Mouse (Mus musculus) spleen, embryonic (tissue): ENCODE data around the gene Gna13.

Experiments
- CTCF ChIA-PET: fragments of 350-600 bp; sonication (Branson Sonifier 250); formaldehyde crosslinking; loops from one replicate; lab custom pipeline; 2022; lab: Charles Lee

Gna13 gene

GRCm38 (mm10) chr11:109366802-109367579 is 4.4 kb downstream of the Gna13 start:
- CTCF ChIA-PET: interaction anchor here (0.5 to 1.0 kb wide), 2 partner anchors 8 to 25 kb away, joined by 3 read pairs; no protein-coding TSS in a partner anchor

- CTCF ChIA-PET: no interaction called here
Observed at GRCm38 (mm10) chr11:109369026-109369637, 6.5 kb downstream of the Gna13 start.

GRCm38 (mm10) chr11:109375412-109375811 is 12.8 kb downstream of the Gna13 start:
- CTCF ChIA-PET: interaction anchor here (0.9 to 1.4 kb wide), 2 partner anchors 9 to 42 kb away, joined by 3 to 9 read pairs; no protein-coding TSS in a partner anchor

- CTCF ChIA-PET: interaction anchor here (0.7 kb wide), 1 partner anchor 45 kb away, joined by 5 read pairs; no protein-coding TSS in a partner anchor
Observed at GRCm38 (mm10) chr11:109376484-109377143, 14.0 kb downstream of the Gna13 start.

GRCm38 (mm10) chr11:109377477-109377876 is 14.8 kb downstream of the Gna13 start:
- CTCF ChIA-PET: no interaction called here

GRCm38 (mm10) chr11:109378051-109378450 is 15.4 kb downstream of the Gna13 start:
- CTCF ChIA-PET: no interaction called here

- CTCF ChIA-PET: interaction anchor here (0.6 kb wide), 1 partner anchor 59 kb away, joined by 16 read pairs; no protein-coding TSS in a partner anchor
Observed at GRCm38 (mm10) chr11:109380662-109381061, 18.0 kb downstream of the Gna13 start.

- CTCF ChIA-PET: interaction anchor here (0.6 kb wide), 1 partner anchor 41 kb away, joined by 4 read pairs; no protein-coding TSS in a partner anchor
Observed at GRCm38 (mm10) chr11:109385296-109385695, 22.7 kb downstream of the Gna13 start.

- CTCF ChIA-PET: no interaction called here
Observed at GRCm38 (mm10) chr11:109389046-109389445, 26.4 kb downstream of the Gna13 start.

DNA sequence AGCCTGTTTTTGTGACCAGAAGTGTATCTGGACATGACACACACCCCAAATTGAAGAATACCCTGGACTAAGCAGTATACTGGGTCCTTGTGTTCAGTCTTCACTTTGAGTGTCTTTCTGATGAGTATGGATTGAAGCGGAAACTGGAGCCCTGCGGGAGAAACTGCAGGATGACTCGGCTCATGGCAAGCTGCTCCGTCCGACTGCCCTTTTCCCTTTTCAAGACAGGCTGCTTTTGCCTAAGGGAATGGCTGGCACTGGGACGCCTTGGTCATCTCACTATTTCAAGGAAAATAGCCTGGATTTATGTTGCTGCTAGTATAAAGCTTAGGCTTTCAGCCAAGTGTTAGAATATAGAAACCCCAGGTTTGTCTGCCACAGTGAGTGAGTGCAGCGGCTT is 28.6 kb downstream of the Gna13 start:
- CTCF ChIA-PET: interaction anchor here (0.7 kb wide), 1 partner anchor 24 kb away, joined by 3 read pairs; no protein-coding TSS in a partner anchor

GRCm38 (mm10) chr11:109391760-109392159 is 29.1 kb downstream of the Gna13 start:
- CTCF ChIA-PET: interaction anchor here (0.7 kb wide), 1 partner anchor 25 kb away, joined by 3 read pairs; no protein-coding TSS in a partner anchor

DNA sequence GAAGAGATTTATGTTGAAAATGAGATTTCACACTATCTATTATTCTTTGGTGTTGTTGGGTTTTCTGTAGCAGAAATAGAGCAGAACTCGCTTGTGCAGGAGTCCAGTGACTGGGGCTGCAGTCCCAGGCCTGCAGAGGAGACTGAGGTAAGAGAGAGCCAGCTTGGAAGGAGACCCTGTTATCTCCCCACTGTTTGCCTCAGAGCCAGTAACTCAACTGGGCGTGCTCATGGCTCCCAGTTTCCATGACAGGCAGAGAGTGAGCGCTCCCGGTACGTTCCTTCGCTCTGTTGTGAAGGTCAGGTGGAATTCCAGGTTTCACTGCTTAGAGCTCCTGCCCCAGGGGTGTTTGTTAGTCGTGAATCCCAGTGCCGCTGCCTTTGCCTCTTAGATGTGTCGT is 30.0 kb downstream of the Gna13 start:
- CTCF ChIA-PET: interaction anchor here (0.8 kb wide), 1 partner anchor 31 kb away, joined by 3 read pairs; no protein-coding TSS in a partner anchor

GRCm38 (mm10) chr11:109394758-109395157 is 32.1 kb downstream of the Gna13 start:
- CTCF ChIA-PET: interaction anchor here (1.4 kb wide), 1 partner anchor 10 kb away, joined by 4 read pairs; no protein-coding TSS in a partner anchor

GRCm38 (mm10) chr11:109395291-109395690 is 32.7 kb downstream of the Gna13 start:
- CTCF ChIA-PET: interaction anchor here (1.4 kb wide), 1 partner anchor 9 kb away, joined by 4 read pairs; no protein-coding TSS in a partner anchor

DNA sequence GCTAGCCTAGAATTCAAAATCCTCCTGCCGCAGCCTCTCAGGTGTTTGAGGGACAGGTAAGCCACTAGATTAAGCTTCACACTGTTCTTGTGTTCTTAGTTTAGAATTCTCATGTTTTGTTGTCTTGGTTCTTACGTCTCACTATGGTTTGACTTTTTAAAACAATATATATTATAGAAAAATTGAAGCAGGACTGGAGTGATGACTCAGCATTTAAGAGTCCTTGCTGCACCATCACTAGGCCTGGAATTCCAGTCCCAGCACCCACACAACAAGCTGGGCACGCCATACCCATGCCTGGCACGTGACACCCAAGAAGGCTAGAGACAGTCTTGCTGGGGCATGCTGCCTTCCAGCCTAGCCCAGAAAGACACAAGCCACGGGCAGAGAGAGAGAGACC is 43.8 kb downstream of the Gna13 start:
- CTCF ChIA-PET: no interaction called here

GRCm38 (mm10) chr11:109410197-109410980 is 47.8 kb downstream of the Gna13 start:
- CTCF ChIA-PET: no interaction called here

DNA sequence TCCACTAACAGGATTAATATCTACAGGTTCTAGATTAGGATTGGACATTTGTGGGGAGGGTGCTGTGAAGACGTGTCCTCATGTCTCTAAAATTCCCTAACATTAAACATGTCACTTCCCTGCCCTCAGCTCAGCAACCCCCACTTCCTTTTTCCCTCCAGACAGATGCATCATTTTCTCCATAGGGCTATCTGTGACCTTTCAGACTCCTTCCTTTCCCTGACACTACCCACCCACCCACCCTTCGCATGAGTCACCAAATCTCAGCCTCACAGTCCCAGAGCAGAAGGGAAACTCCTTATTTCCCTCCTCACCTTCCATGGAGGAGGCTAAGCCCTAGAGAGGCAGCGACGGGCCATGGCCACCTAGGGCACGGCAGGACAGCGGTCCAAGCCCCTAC is 51.0 kb downstream of the Gna13 start, which contains the start of gene 9930022D16Rik:
Gene 9930022D16Rik, plus strand, starts transcription at position 301 of the 400 bp plus-strand sequence.
- CTCF ChIA-PET: interaction anchor here (0.6 kb wide), 1 partner anchor 9 kb away, joined by 5 read pairs; no protein-coding TSS in a partner anchor

DNA sequence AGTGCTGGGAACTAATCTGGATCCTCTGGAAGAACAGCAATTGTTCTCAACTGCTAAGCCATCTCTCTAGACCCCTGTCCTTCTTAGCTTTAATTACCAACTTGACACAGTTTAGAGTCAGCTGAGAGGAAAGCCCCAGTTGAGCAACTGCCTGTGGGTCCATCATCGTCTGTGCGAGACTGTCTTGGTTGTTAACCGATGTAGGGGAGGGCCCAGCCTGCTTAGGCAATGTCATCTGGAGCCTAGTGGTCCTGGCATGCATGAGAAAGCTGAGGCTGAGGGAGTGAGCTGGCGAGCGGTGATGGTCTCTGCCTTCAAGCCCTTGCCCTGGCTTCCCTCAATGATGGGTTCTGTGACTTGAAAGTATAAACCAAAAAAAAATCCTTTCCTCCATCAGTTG is 52.2 kb downstream of the Gna13 start:
- CTCF ChIA-PET: no interaction called here

DNA sequence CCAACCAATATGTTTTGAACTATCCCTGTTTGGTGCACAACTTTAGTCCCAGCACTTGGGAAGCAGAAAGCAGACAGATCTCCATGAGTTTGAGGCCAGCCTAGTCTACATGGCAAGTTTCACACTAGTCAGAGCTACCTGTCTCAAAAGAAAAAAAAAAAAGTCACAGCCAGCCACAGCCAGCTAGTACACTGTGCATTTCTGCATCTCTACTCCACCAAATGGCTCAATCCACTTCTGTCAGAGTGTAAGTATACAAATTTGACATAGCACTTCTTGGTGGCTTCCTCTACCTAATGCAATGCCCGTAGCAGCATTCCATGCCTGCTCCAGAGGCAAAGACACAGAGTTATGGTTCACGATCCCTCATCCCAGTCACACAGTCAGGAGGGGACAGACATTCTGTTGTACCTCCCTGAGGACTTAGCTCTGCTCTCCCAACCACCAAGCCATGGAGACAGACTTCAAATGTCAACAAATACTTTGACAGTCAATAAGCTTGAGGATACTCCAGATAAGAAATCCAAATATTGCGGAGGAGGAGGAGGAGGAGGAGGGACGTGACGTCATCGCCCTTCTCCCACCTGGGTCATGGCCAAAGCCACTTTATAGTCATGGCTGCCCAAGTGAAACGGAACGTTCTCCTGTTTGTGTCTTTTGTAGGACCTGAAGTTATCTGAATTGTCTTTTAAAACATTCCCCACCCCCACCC is 54.2 kb downstream of the Gna13 start:
- CTCF ChIA-PET: interaction anchor here (0.8 kb wide), 1 partner anchor 9 kb away, joined by 4 read pairs; the partner anchor contains the start of gene Amz2
